Mouse (Mus musculus) hindbrain, embryonic 11.5 days (tissue): Measurements from ENCODE around the gene Trp53tg5. TPM values are rescaled to one million over a fixed set of nuclear protein-coding genes. Genes with fewer than 3 reads are reported as not detected.

Experiments used
- ATAC-seq: fragments of 200-750 bp; cut with Nextera tagmentation; 2 replicates; pipeline ENCODE4 v1.8.0; 2017; ENCODE audit warnings: mild to moderate bottlenecking, moderate TSS enrichment, moderate library complexity; ENCODE audit not compliant: low FRiP score
- DNase-seq: peaks from one replicate; pipeline ENCODE4 v3.0.0-alpha.2; 2015; ENCODE audit warnings: low spot score
- H3K27ac ChIP-seq: fragments of 300-500 bp; sonication (generic); 2 replicates; pipeline ENCODE4 v1.5.1; 2014; ENCODE audit warnings: mild to moderate bottlenecking, low read depth, low read length
- H3K27me3 ChIP-seq: fragments of 300-500 bp; sonication (generic); 2 replicates; pipeline ENCODE4 v1.6.1; 2014; ENCODE audit warnings: mild to moderate bottlenecking, low read length, moderate library complexity, mixed read lengths; ENCODE audit not compliant: control insufficient read depth, insufficient read depth
- H3K36me3 ChIP-seq: fragments of 300-500 bp; sonication (generic); 2 replicates; pipeline ENCODE4 v1.6.1; 2014; ENCODE audit warnings: mild to moderate bottlenecking, low read length, moderate library complexity, mixed read lengths; ENCODE audit not compliant: control insufficient read depth, insufficient read depth
- H3K4me1 ChIP-seq: fragments of 300-500 bp; sonication (generic); replicated peaks from 2 replicates; pipeline ENCODE4 v1.6.1; 2014; ENCODE audit warnings: low read length, mixed read lengths; ENCODE audit not compliant: control insufficient read depth, insufficient read depth
- H3K4me2 ChIP-seq: fragments of 300-500 bp; sonication (generic); replicated peaks from 2 replicates; pipeline ENCODE4 v1.6.1; 2014; ENCODE audit warnings: mild to moderate bottlenecking, low read depth, low read length
- H3K4me3 ChIP-seq: fragments of 300-500 bp; sonication (generic); 2 replicates; pipeline ENCODE4 v1.5.1; 2014; ENCODE audit warnings: low read depth, low read length
- H3K9ac ChIP-seq: fragments of 300-500 bp; sonication (generic); 2 replicates; pipeline ENCODE4 v1.6.1; 2014; ENCODE audit warnings: low read depth, low read length
- H3K9me3 ChIP-seq: fragments of 300-500 bp; sonication (generic); 2 replicates; pipeline ENCODE4 v1.6.1; 2016; ENCODE audit warnings: low read length; ENCODE audit not compliant: control insufficient read depth
- WGBS: fragments of 180-500 bp; shearing (Covaris S2); extraction: QIAGEN DNeasy Blood & Tissue Kit; methylation state at CpG from one replicate; pipeline ENCODE4 v1.1.7; 2014; 5-methylcytosine and 5-hydroxymethylcytosine counted together
- polyA plus RNA-seq: library from polyadenylated mRNA; unstranded; fragments of >200 nt; fragmentation: Nextera tagmentation; extraction: Ambion mirVana; gene quantifications from 2 replicates; pipeline ENCODE4 v1.2.1, GENCODE M21; 2014

Gene Trp53tg5
- polyA plus RNA-seq, 1 experiment from 2014 or later = not detected

DNA sequence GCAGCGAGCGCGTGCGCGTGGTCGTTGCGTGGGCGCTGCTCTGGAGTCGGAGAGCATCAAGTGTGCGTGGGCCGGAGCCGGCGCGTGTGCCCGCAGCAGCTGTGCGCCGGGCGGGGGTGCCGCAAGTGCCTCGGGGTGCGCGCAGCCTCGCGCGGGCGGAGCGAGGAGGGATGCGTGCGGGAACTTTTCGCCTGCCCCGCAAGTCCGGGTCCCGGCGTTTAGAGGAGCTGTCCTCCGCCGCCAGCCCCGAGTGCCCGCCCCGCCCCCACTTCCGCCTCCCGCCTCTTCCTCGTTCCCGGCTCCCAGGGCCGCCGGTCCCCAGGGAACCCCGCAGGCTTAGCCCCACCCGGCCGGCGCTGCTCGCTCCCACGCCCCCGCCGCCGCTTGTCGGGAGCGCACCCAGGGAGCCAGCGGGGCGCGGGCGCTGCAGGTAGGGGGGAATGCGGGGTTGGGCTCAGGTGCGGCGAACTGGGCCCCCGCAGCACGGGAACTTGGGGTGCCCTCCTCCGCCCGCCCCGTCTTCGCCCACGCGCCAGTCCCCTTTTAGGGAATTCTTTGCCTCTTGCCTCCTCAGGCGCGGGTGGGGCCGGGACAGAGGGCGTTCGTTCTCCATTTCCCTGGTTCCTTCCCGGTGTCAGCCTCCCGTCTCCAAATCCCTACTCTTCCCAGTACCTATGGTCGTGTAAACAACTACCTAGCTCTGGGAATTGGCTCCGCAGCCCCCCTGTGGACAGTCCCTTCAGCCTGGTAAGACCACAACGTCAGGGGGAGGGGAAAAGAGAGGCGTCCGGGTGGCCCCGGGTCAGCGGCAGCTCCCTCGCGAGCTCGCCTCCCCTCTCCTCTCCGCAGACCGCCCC lies 13.0 kb upstream of the Trp53tg5 start:
- no peaks in the 10 kb centered on the region for H3K4me1 ChIP-seq
- peak overlapping the region; percentile 68 for H3K4me3 ChIP-seq
- WGBS = under 1% methylated on average over 40 of the region's 90 CpGs
- H3K4me2 ChIP-seq = peak overlapping the region; percentile 100
- peak; percentile 49 for ATAC-seq
- no peaks in the 10 kb centered on the region for H3K36me3 ChIP-seq
- H3K9ac ChIP-seq = peak overlapping the region; percentile 68
- H3K9me3 ChIP-seq = no peaks in the 10 kb centered on the region
- peaks cover 8% of the 10 kb centered on the region; the same call in 1 of the 2 replicates for H3K27me3 ChIP-seq
- H3K27ac ChIP-seq = no peak overlapping the region
- peak; percentile 61 for DNase-seq

DNA sequence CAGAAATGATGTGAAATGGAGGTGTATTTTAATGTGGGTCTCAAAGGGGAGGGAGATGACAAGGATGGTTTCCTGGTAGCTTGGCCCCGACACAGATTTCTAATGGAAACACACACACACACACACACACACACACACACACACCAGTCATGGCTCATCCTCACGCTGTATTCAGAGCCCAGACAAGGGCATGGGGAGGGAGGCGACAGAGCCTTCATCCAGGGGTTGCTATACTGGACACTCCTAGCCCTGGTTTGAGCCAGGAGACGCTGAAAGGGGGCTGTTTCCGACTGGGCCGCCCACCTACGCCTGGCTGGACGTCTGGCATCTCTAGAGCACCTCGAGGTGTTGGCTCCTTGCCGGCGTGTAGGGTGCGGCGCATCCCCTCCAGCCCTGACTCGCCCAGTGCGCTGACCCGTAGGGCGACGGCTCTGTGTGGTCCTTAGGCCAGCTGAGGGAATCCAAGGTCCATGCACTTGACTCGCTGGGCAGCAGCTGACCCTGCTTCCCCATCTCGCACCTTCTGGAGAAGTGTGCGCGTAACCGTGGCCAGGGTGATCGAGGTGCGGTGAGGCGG lies 12.2 kb upstream of the Trp53tg5 start, which contains the start of gene Dbndd2:
Gene Dbndd2, plus strand, starts transcription at position 426 of the 577 bp plus-strand sequence.
- WGBS = 2% methylated on average over 26 of the region's 26 CpGs
- Histone ChIP-seq H3K36me3 (no peaks in the 10 kb centered on the region), H3K9ac (peak within 1 kb of the TSS; percentile 68), H3K4me3 (peak within 1 kb of the TSS; percentile 68), H3K4me1 (no peaks in the 10 kb centered on the region), H3K9me3 (no peaks in the 10 kb centered on the region), H3K27ac (no peak within 1 kb of the TSS), H3K4me2 (peak within 1 kb of the TSS; percentile 100), H3K27me3 (peaks cover 8% of the 10 kb centered on the region; the same call in 1 of the 2 replicates)
- no peak for ATAC-seq
- peak; percentile 20 for DNase-seq

DNA sequence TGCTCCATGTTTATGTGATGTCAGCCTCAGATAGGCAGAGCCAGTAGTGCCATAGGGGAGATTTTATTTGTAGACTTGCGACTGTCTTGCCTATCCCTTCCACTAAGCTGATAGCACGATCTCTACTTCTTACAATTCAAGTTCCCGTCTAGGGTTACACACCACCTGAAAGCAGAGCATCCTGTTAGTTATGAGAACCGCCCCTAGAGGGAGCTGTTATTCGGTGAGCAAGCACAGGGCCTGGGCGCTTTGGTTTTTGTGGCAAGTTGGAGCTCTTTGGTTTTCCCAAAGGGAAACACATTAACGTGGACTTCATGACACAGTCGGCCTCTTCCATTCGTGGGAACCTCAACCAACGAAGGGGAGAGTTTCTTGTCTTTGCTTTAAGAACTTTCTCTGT lies 3.3 kb downstream of the Trp53tg5 start:
- Histone ChIP-seq H3K36me3 (0 out of 2 replicates have a peak, but pooled peaks cover 2% of the 10 kb centered on the region), H3K27ac (no peak overlapping the region), H3K27me3 (no peaks in the 10 kb centered on the region), H3K4me3 (no peak overlapping the region), H3K9ac (no peak overlapping the region), H3K4me2 (no peak overlapping the region), H3K4me1 (no peaks in the 10 kb centered on the region), H3K9me3 (no peaks in the 10 kb centered on the region)
- DNase-seq = peak; percentile 71
- no peak for ATAC-seq
- WGBS = 32% methylated on average over 10 of the region's 10 CpGs

DNA sequence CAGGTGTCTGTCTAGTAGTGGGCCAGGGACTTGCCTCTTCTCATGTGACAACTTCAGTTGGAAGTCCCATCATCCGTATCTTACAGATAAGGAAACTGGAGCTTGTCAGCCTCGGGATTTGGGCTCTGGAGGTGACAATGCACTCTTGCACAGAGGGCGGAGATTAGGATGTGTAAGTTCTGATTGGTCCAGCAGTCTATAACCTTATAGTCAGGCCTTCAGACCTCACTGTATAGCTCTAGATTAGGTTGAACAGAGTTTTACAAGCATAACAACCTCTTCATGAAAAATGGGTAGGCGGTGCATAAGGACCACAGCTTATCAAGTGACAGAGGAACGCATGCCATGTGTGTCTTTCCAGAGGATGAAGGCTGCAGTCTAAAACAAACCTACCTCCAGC lies 6.7 kb downstream of the Trp53tg5 start:
- no peak for ATAC-seq
- Histone ChIP-seq H3K4me3 (no peak overlapping the region), H3K4me1 (peaks cover 3% of the 10 kb centered on the region; the same call in 1 of the 2 replicates), H3K27ac (no peak overlapping the region), H3K27me3 (no peaks in the 10 kb centered on the region), H3K9ac (no peak overlapping the region), H3K4me2 (no peak overlapping the region), H3K9me3 (no peaks in the 10 kb centered on the region), H3K36me3 (0 out of 2 replicates have a peak, but pooled peaks cover 6% of the 10 kb centered on the region)
- no peak for DNase-seq
- WGBS = 83% methylated on average over 5 of the region's 5 CpGs

DNA sequence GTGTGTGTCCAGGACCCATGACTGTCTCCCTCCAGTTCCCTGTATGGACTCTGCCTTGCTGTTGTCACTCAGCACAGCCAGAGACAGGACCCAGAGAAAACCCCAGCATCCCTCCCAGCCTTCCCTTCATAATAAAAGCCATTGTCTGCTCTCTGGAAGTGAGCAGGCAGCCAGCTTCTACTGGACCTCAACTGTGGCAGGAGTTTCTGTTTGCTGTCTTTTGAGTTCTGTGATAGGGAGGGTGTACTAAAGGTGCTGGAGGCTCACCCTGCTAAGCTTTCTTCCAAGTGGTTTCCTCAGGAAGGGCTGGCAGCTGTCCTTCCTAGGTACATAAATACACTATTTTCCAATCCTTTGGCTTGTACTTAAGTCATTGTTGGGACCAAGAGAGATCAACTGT lies 8.4 kb downstream of the Trp53tg5 start:
- Histone ChIP-seq H3K27ac (no peak overlapping the region), H3K27me3 (no peaks in the 10 kb centered on the region), H3K9ac (no peak overlapping the region), H3K36me3 (0 out of 2 replicates have a peak, but pooled peaks cover 6% of the 10 kb centered on the region), H3K4me3 (no peak overlapping the region), H3K4me1 (peaks cover 5% of the 10 kb centered on the region; the same call in 1 of the 2 replicates), H3K9me3 (no peaks in the 10 kb centered on the region), H3K4me2 (no peak overlapping the region)
- DNase-seq (no peak), ATAC-seq (no peak)

DNA sequence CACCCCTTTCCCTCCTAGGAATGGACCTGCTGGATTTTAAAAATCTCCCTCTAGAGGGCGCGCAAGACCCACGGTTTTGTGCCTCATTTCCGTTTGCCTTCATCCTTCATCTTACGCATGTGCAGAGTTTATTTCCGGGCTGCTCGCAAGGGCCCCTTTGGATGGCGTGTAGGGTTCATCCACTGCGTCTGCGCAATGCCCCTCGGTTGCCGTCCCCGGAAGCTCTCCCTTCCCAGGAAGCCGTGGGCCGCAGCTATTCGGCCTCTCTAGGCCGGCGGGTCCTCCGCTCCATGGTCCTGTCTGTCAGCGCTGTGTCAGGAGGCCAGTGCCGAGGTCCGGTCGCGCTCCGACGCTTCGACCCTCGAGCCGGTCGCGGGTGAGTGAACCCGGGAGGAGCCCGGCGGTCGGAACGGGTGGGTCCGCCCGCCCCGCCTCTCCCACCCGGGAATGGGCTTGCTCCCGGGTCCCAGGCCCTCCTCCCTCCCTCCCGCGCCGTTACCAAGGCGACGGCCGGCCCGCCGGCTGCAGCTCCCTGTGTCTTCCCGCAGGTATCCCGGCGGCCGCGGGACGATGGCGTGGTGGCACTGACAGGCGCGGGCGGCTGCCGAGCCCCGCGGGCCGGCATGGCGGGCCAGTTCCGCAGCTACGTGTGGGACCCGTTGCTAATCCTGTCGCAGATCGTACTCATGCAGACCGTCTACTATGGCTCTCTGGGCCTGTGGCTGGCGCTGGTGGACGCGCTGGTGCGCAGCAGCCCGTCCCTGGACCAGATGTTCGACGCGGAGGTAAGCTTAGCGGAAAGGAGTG lies 12.6 kb downstream of the Trp53tg5 start, which contains the start of gene Gm20458:
Gene Gm20458, plus strand, starts transcription at position 223 of the 807 bp plus-strand sequence.
- peak within 1 kb of the TSS; percentile 85 for H3K4me3 ChIP-seq

DNA sequence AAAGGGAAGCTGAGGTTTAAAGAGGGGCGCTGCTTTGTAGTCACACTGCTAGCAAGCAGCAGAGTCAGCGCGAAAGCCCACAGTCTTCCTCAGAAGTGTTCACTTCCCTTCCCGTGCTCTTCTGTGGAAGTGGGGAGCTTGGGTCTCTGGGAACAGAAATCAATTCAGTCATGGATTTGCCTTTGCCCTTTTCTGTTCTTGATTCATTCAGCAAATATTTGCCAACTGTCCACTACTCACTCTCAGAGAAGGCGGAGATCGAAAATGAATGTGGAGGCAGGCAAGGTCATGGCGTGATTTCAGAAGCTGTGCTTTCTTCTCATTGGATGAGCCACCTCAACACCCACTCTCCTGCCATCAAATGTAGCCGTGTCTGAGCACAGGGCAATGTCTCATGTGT lies 15.0 kb downstream of the Trp53tg5 start:
- Histone ChIP-seq H3K9me3 (no peaks in the 10 kb centered on the region), H3K4me2 (no peak overlapping the region), H3K27me3 (no peaks in the 10 kb centered on the region), H3K4me1 (peaks cover 9% of the 10 kb centered on the region; the same call in 1 of the 2 replicates), H3K36me3 (no peaks in the 10 kb centered on the region), H3K4me3 (no peak overlapping the region), H3K9ac (no peak overlapping the region), H3K27ac (no peak overlapping the region)
- WGBS = 82% methylated on average over 8 of the region's 8 CpGs
- ATAC-seq (no peak), DNase-seq (no peak)

More for the DNA sequence above, 12.6 kb downstream of the Trp53tg5 start, which contains the start of gene Gm20458:
- H3K9me3 ChIP-seq = no peaks in the 10 kb centered on the region
- peak within 1 kb of the TSS; percentile 79 for H3K9ac ChIP-seq
- H3K36me3 ChIP-seq = 0 out of 2 replicates have a peak, but pooled peaks cover 4% of the 10 kb centered on the region
- H3K27ac ChIP-seq = peak within 1 kb of the TSS; percentile 89
- H3K27me3 ChIP-seq = no peaks in the 10 kb centered on the region
- ATAC-seq (peak; percentile 98), DNase-seq (peak; percentile 97)
- H3K4me1 ChIP-seq = peaks cover 9% of the 10 kb centered on the region; the same call in 1 of the 2 replicates
- WGBS = under 1% methylated on average over 65 of the region's 79 CpGs
- H3K4me2 ChIP-seq = peak within 1 kb of the TSS; percentile 68

DNA sequence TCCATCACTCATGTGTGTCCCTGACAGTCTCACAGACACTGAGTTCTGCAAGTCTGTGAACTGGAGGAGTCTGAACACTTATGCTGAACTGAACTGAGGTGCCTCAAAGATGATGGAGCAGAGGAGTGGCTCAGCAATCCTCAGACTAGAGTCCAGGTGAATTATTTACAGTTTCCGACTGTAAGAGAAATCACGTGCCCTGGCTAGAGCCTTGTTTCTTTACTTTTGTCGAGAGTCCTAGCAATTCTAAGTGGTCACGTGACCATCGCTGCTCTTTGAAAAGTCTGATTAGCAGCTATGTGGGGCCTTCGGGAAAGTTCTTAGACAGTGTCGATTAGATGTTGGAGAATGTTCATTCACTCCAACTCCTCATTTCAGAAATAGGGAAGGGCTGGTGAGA lies 15.6 kb downstream of the Trp53tg5 start:
- H3K36me3 ChIP-seq = no peaks in the 10 kb centered on the region
- no peak overlapping the region for H3K9ac ChIP-seq
- no peaks in the 10 kb centered on the region for H3K9me3 ChIP-seq
- no peak overlapping the region for H3K4me3 ChIP-seq
- WGBS = 62% methylated on average over 7 of the region's 7 CpGs
- no peak overlapping the region for H3K4me2 ChIP-seq
- no peaks in the 10 kb centered on the region for H3K27me3 ChIP-seq
- no peak overlapping the region for H3K27ac ChIP-seq
- H3K4me1 ChIP-seq = peaks cover 9% of the 10 kb centered on the region; the same call in 1 of the 2 replicates
- DNase-seq (no peak), ATAC-seq (no peak)
